Comparison of ENCODE assay signal across 7 mouse cellular contexts in genomic region chr2:130818838-130819647, GRCm38 (mm10).
DNase-seq lines count a peak whose midpoint lies in the region; ATAC-seq lines count a peak whose summit lies in the region.

No protein-coding gene starts in this region.

- WGBS in hindbrain, embryonic 15.5 days: 14% methylated on average over 11 of the region's 11 CpGs
- 17% methylated on average over 11 of the region's 11 CpGs for WGBS in midbrain, embryonic 14.5 days

- no peaks in the 10 kb centered on the region for H3K9me3 ChIP-seq in hindbrain, embryonic 15.5 days
- no peaks in the 10 kb centered on the region for H3K9me3 ChIP-seq in midbrain, embryonic 14.5 days (ENCODE audit: control insufficient read depth, low read length)

- peaks cover 48% of the 10 kb centered on the region for H3K36me3 ChIP-seq in hindbrain, embryonic 15.5 days
- peaks cover 71% of the 10 kb centered on the region for H3K36me3 ChIP-seq in midbrain, embryonic 14.5 days (ENCODE audit: control insufficient read depth, insufficient read depth, low read length)

- H3K27me3 ChIP-seq in hindbrain, embryonic 15.5 days: no peaks in the 10 kb centered on the region
- no peaks in the 10 kb centered on the region for H3K27me3 ChIP-seq in midbrain, embryonic 14.5 days (ENCODE audit: control insufficient read depth, insufficient read depth, low read length)

- ATAC-seq in hindbrain, embryonic 15.5 days (ENCODE audit: low FRiP score, low read depth): peak; percentile 78; the same call in 1 of the 2 replicates
- no peak for ATAC-seq in midbrain, embryonic 14.5 days (ENCODE audit: low FRiP score, low TSS enrichment)
- no peak for ATAC-seq in monocyte, adult 5-6 weeks (replicated peaks; ENCODE audit: insufficient number of reproducible peaks, low FRiP score, low TSS enrichment, poor library complexity, severe bottlenecking)

- H3K27ac ChIP-seq in hindbrain, embryonic 15.5 days (replicated peaks): peak overlapping the region; percentile 54
- peak overlapping the region; percentile 52; the same call in 1 of the 2 replicates for H3K27ac ChIP-seq in midbrain, embryonic 14.5 days (replicated peaks; ENCODE audit: low read depth, low read length)

- peak; percentile 10 for DNase-seq in lung, postnatal 36 days
- no peak for DNase-seq in lung, postnatal 4 days
- DNase-seq in cerebellum, postnatal 10 days: peak; percentile 58 to 62
- peak; percentile 61 for DNase-seq in midbrain, embryonic 14.5 days
- DNase-seq in B cell, adult 2 months: no peak

- no peak overlapping the region for H3K9ac ChIP-seq in hindbrain, embryonic 15.5 days
- H3K9ac ChIP-seq in midbrain, embryonic 14.5 days (replicated peaks; ENCODE audit: low read length): no peak overlapping the region

- 0 out of 2 replicates have a peak, but pooled peaks cover 9% of the 10 kb centered on the region for H3K4me1 ChIP-seq in hindbrain, embryonic 15.5 days (replicated peaks)
- no peaks in the 10 kb centered on the region for H3K4me1 ChIP-seq in midbrain, embryonic 14.5 days (ENCODE audit: control insufficient read depth, insufficient read depth, low read length)

- no peak overlapping the region for H3K4me2 ChIP-seq in hindbrain, embryonic 15.5 days
- H3K4me2 ChIP-seq in midbrain, embryonic 14.5 days (ENCODE audit: low read length): no peak overlapping the region

- no peak overlapping the region for H3K4me3 ChIP-seq in hindbrain, embryonic 15.5 days
- H3K4me3 ChIP-seq in midbrain, embryonic 14.5 days (replicated peaks; ENCODE audit: low read depth, low read length): no peak overlapping the region

Comparison
In these comparisons a context has a peak if more than half of its experiments do, and no peak if none do; other contexts are left out.
1. DNase-seq: peak in lung, postnatal 36 days (single experiment), cerebellum, postnatal 10 days (2 of 2) and midbrain, embryonic 14.5 days (single experiment); none in lung, postnatal 4 days (0 of 2) and B cell, adult 2 months (0 of 2).